Mouse (Mus musculus): ENCODE data around the gene Neurod6. TPM values are rescaled to one million over a fixed set of nuclear protein-coding genes. Genes with fewer than 3 reads are reported as not detected.

The Neurod6 gene
- polyA plus RNA-seq, 1 experiment from 2014 or later, result not detected

Other genes starting within 250 kb of the Neurod6 start
- gene Adcyap1r1, start 229.3 kb downstream of the Neurod6 start, polyA plus RNA-seq (2016; fragmentation: Nextera tagmentation; extraction: Ambion mirVana), result 0.12 and 0.24 TPM in 2 replicates
- not detected in 2 replicates for gene Itprid1, start 155.6 kb upstream of the Neurod6 start, polyA plus RNA-seq (2016; fragmentation: Nextera tagmentation; extraction: Ambion mirVana)

Data from liver, embryonic 12.5 days (tissue).